Mouse (Mus musculus): ENCODE data around the gene Rfx7.

GRCm38 (mm10) chr9:72664409-72665351, 132.6 kb downstream of the Rfx7 start:
- TF ChIP-seq POLR2A (IDR thresholded peaks at IDR 0.05; ENCODE audit: borderline replicate concordance, control insufficient read depth, low read depth, low read length) (no peak), CTCF (IDR thresholded peaks at IDR 0.05; ENCODE audit: control insufficient read depth, insufficient read depth, low read length) (no peak)
